16 mouse cellular contexts compared by ENCODE assay signal in the genomic region with DNA sequence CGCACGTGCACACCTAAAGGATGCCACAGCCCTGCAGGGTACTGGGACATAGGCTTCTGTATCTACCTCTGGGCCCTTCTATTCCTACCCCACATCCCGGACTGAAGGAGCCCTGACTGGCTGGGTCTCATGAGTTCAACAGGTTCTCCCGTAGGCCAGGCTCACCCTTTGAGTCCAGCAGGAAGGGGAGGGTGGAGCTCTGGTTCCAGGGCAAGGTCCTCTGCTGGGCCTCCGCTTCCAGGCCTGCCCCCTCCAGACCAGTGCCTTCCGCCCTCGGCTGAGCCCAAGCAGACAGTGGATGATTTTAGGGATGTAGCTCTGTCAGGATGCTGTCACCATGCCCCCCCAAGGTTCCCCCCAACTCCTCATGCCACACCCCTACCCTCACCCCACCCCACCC. TPM values are rescaled to one million over a fixed set of nuclear protein-coding genes. Genes with fewer than 3 reads are reported as not detected.
DNase-seq lines count a peak whose midpoint lies in the region; ATAC-seq and TF ChIP-seq lines count a peak whose summit lies in the region.
"Had no signal": no experiment of that assay in that cellular context is flagged by ENCODE, and none has a peak within 500 bp of the region (broad histone marks: within the 10 kb centered on the region; RNA-seq: fewer than 3 reads in every experiment).

No protein-coding gene starts in this region.

- ATAC-seq in kidney, embryonic 15.5 days (replicated peaks; ENCODE audit: low FRiP score), result no peak
- ATAC-seq in stomach, postnatal 0 days (ENCODE audit: low FRiP score, low TSS enrichment), result peak; percentile 28; the same call in 1 of the 2 replicates
- ATAC-seq: CD4-positive, CD25-positive, alpha-beta regulatory T cell, adult 4 months; forebrain, embryonic 13.5 days; lung, postnatal 0 days had no signal

- H3K27me3 ChIP-seq in kidney, embryonic 15.5 days, result no peaks in the 10 kb centered on the region
- H3K27me3 ChIP-seq in stomach, postnatal 0 days (ENCODE audit: control insufficient read depth, insufficient read depth, low read length), result no peaks in the 10 kb centered on the region
- H3K27me3 ChIP-seq: forebrain, embryonic 13.5 days; stomach, embryonic 15.5 days had no signal

- no peak overlapping the region for H3K9ac ChIP-seq in kidney, embryonic 15.5 days
- H3K9ac ChIP-seq in stomach, postnatal 0 days (ENCODE audit: low read length), result no peak overlapping the region
- H3K9ac ChIP-seq: forebrain, embryonic 13.5 days; stomach, embryonic 15.5 days had no signal

- peak; percentile 70 for DNase-seq in kidney, adult 18-20 months
- DNase-seq in kidney, adult 8-10 months, result peak; percentile 77 to 82
- peak; percentile 79 for DNase-seq in kidney, postnatal 14 days
- DNase-seq in stomach, postnatal 0 days (ENCODE audit: low spot score), result no peak
- no peak for DNase-seq in spleen, postnatal 14 days (ENCODE audit: low spot score in 2 of 2)
- DNase-seq in testis, postnatal 14 days (ENCODE audit: low spot score), result no peak
- DNase-seq: cerebellum, postnatal 10 days; layer of hippocampus, adult 9-11 months; right cerebral cortex, adult 18-20 months; thymus, postnatal 14 days had no signal

- peaks cover 30% of the 10 kb centered on the region for H3K36me3 ChIP-seq in kidney, embryonic 15.5 days
- no peaks in the 10 kb centered on the region; the same call in 1 of the 2 replicates for H3K36me3 ChIP-seq in stomach, postnatal 0 days (ENCODE audit: control insufficient read depth, insufficient read depth, low read length)
- H3K36me3 ChIP-seq: G1E had no signal

- no peak for TF ChIP-seq EP300 in stomach, postnatal 0 days (optimal IDR thresholded peaks at IDR 0.05)

- H3K4me2 ChIP-seq in kidney, embryonic 15.5 days, result no peak overlapping the region
- no peak overlapping the region for H3K4me2 ChIP-seq in stomach, postnatal 0 days (replicated peaks; ENCODE audit: low read depth)
- H3K4me2 ChIP-seq: forebrain, embryonic 13.5 days; stomach, embryonic 15.5 days had no signal

- no peak overlapping the region for H3K4me3 ChIP-seq in kidney, embryonic 15.5 days (replicated peaks)
- H3K4me3 ChIP-seq in stomach, postnatal 0 days (ENCODE audit: low read depth, low read length), result no peak overlapping the region
- H3K4me3 ChIP-seq: forebrain, embryonic 13.5 days; stomach, embryonic 15.5 days had no signal

- H3K9me3 ChIP-seq in kidney, embryonic 15.5 days (replicated peaks), result no peaks in the 10 kb centered on the region; the same call in 1 of the 2 replicates
- H3K9me3 ChIP-seq in stomach, postnatal 0 days (ENCODE audit: control insufficient read depth, low read length), result no peaks in the 10 kb centered on the region
- H3K9me3 ChIP-seq: forebrain, embryonic 13.5 days; stomach, embryonic 15.5 days had no signal

- TF ChIP-seq CTCF in stomach, postnatal 0 days (IDR thresholded peaks at IDR 0.05; ENCODE audit: low read depth), result no peak

- H3K27ac ChIP-seq in kidney, embryonic 15.5 days, result no peak overlapping the region
- no peak overlapping the region for H3K27ac ChIP-seq in stomach, postnatal 0 days (replicated peaks)
- H3K27ac ChIP-seq: forebrain, embryonic 13.5 days; stomach, embryonic 15.5 days had no signal

- peaks cover 11% of the 10 kb centered on the region for H3K4me1 ChIP-seq in kidney, embryonic 15.5 days
- no peaks in the 10 kb centered on the region for H3K4me1 ChIP-seq in stomach, postnatal 0 days (replicated peaks; ENCODE audit: control insufficient read depth, insufficient read depth)

- 79% methylated on average over 7 of the region's 7 CpGs for WGBS in kidney, embryonic 15.5 days
- 84% methylated on average over 7 of the region's 7 CpGs for WGBS in stomach, postnatal 0 days

RNA-seq across cellular contexts. Expression of gene Mfng, which starts 7.6 kb away (rescaled TPM):
- 25.4 and 25.6 TPM in 2 replicates for polyA plus RNA-seq in kidney, embryonic 15.5 days (2015; fragmentation: Nextera tagmentation; extraction: Ambion mirVana)
- polyA plus RNA-seq in stomach, postnatal 0 days (2015; fragmentation: Nextera tagmentation; extraction: Ambion mirVana), result 5.6 and 7.2 TPM in 2 replicates
- polyA plus RNA-seq: G1E had no signal

RNA-seq across cellular contexts. Expression of gene Card10, which starts 21.9 kb away (rescaled TPM):
- 9.1 and 9.5 TPM in 2 replicates for polyA plus RNA-seq in kidney, embryonic 15.5 days (2015; fragmentation: Nextera tagmentation; extraction: Ambion mirVana)
- 2.4 and 2.8 TPM in 2 replicates for polyA plus RNA-seq in stomach, postnatal 0 days (2015; fragmentation: Nextera tagmentation; extraction: Ambion mirVana)
- polyA plus RNA-seq: CD4-positive, CD25-positive, alpha-beta regulatory T cell, adult 4 months; G1E had no signal

Comparison
In these comparisons a context has a peak if more than half of its experiments do, and no peak if none do; other contexts are left out.
1. DNase-seq: peak in kidney, adult 18-20 months (single experiment), kidney, adult 8-10 months (2 of 2) and kidney, postnatal 14 days (single experiment); none in stomach, postnatal 0 days (single experiment), spleen, postnatal 14 days (0 of 2) and testis, postnatal 14 days (single experiment).